Mouse (Mus musculus): ENCODE measurements around the gene Mrgpra3. TPM values are rescaled to one million over a fixed set of nuclear protein-coding genes. Genes with fewer than 3 reads are reported as not detected.

Mrgpra3 gene
- not detected for polyA plus RNA-seq (2014; fragmentation: Illumina TruSeq; extraction: RNeasy Lipid Tissue Mini Kit (QIAGEN cat#74804); ENCODE audit: low read depth, low replicate concordance)

GRCm38 (mm10) chr7:47601272-47601671 lies at the start of gene Mrgpra3:
Mrgpra3 (minus strand) TSS chr7:47601372.

Other genes starting within 250 kb of the Mrgpra3 start
- gene Mrgpra1, start 247.1 kb downstream of the Mrgpra3 start, polyA plus RNA-seq (2014; fragmentation: Illumina TruSeq; extraction: RNeasy Lipid Tissue Mini Kit (QIAGEN cat#74804); ENCODE audit: low read depth, low replicate concordance): not detected
- not detected for gene Mrgpra2a, start 149.2 kb downstream of the Mrgpra3 start, polyA plus RNA-seq (2014; fragmentation: Illumina TruSeq; extraction: RNeasy Lipid Tissue Mini Kit (QIAGEN cat#74804); ENCODE audit: low read depth, low replicate concordance)
- gene Mrgpra2b, start 72.5 kb downstream of the Mrgpra3 start, polyA plus RNA-seq (2014; fragmentation: Illumina TruSeq; extraction: RNeasy Lipid Tissue Mini Kit (QIAGEN cat#74804); ENCODE audit: low read depth, low replicate concordance): not detected